Mouse (Mus musculus): ENCODE data around the gene Mon1a. TPM values are rescaled to one million over a fixed set of nuclear protein-coding genes. Genes with fewer than 3 reads are reported as not detected.

Mon1a gene
- polyA plus RNA-seq, 1 experiment from 2014 or later: 23.4 TPM

GRCm38 (mm10) chr9:107880411-107880810, 7.5 kb upstream of the Mon1a start:
- 65% methylated on average over 4 of the region's 4 CpGs for WGBS
- no peak overlapping the region for H3K4me3 ChIP-seq (ENCODE audit: low read depth, low read length)
- no peak overlapping the region for H3K27ac ChIP-seq (ENCODE audit: low read depth, low read length)
- H3K4me2 ChIP-seq (ENCODE audit: low read depth, low read length): no peak overlapping the region
- no peaks in the 10 kb centered on the region for H3K36me3 ChIP-seq (ENCODE audit: control insufficient read depth, insufficient read depth, low read length)
- no peaks in the 10 kb centered on the region for H3K4me1 ChIP-seq (ENCODE audit: control insufficient read depth, insufficient read depth, low read length)
- no peaks in the 10 kb centered on the region for H3K9me3 ChIP-seq (ENCODE audit: control insufficient read depth, low read length)
- ATAC-seq (ENCODE audit: low read depth): no peak
- no peak overlapping the region for H3K9ac ChIP-seq (replicated peaks; ENCODE audit: low read depth, low read length)
- no peaks in the 10 kb centered on the region for H3K27me3 ChIP-seq (ENCODE audit: control insufficient read depth, insufficient read depth, low read length)

DNA sequence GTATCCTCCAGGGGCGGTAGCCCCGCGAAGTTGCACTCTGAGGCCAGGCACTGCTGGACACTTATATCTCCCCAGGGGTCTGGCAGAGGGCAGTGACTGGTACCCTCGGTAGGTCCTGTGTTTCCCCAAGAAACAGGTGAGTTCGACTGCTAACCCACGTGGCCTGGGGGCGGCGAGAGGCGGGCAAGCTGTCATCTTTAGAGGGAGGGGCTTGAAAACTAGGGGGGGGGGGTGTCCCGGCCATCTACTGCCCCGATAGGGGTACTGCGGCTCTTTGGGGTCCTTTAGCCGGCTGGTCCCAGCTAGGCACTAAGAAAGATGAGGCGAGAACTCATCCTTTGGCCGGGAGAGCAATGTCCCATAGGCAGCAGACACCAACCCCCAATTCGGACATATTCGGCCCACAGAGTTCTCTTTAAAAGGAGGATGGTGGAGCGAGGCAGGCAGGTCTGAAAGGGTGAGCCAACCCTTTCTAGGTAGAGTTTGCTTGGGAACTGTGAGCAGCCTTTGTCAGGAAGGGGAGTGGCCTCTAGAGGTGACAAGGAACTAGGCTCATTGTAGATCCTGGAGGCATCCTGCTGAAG, 408 bp downstream of the Mon1a start:
- Histone ChIP-seq H3K36me3 (ENCODE audit: control insufficient read depth, insufficient read depth, low read length) (no peaks in the 10 kb centered on the region), H3K9me3 (ENCODE audit: control insufficient read depth, low read length) (no peaks in the 10 kb centered on the region), H3K4me1 (ENCODE audit: control insufficient read depth, insufficient read depth, low read length) (peaks cover 5% of the 10 kb centered on the region; the same call in 1 of the 2 replicates), H3K9ac (replicated peaks; ENCODE audit: low read depth, low read length) (peak overlapping the region; percentile 74), H3K27me3 (ENCODE audit: control insufficient read depth, insufficient read depth, low read length) (0 out of 2 replicates have a peak, but pooled peaks cover 3% of the 10 kb centered on the region), H3K4me3 (ENCODE audit: low read depth, low read length) (peak overlapping the region; percentile 84), H3K27ac (ENCODE audit: low read depth, low read length) (peak overlapping the region; percentile 70), H3K4me2 (ENCODE audit: low read depth, low read length) (peak overlapping the region; percentile 64)
- WGBS: under 1% methylated on average over 17 of the region's 18 CpGs
- peak; percentile 76 for ATAC-seq (ENCODE audit: low read depth)

DNA sequence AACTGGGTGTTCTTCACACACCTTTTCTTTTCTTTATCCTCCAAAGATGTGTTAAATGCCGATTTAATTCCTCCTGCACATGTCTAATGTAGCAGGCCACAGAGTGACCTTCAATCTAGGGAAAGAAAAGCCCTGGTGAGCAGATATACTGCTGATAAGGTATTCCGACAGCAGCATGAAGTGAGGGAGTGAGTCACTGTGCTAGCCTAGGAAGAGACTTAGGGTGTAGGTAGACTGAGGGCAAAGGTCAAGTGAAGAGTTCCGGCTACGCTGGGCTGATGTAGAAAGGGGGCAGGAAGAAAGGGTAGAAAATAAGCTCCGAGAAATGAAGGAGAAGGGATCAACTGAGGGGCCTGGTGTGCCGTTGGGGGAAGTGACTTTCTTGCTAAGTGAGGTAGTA, 2.3 kb downstream of the Mon1a start:
- Histone ChIP-seq H3K9me3 (ENCODE audit: control insufficient read depth, low read length) (no peaks in the 10 kb centered on the region), H3K4me2 (ENCODE audit: low read depth, low read length) (no peak overlapping the region), H3K9ac (replicated peaks; ENCODE audit: low read depth, low read length) (no peak overlapping the region), H3K4me1 (ENCODE audit: control insufficient read depth, insufficient read depth, low read length) (peaks cover 5% of the 10 kb centered on the region; the same call in 1 of the 2 replicates), H3K27me3 (ENCODE audit: control insufficient read depth, insufficient read depth, low read length) (0 out of 2 replicates have a peak, but pooled peaks cover 3% of the 10 kb centered on the region), H3K4me3 (ENCODE audit: low read depth, low read length) (no peak overlapping the region), H3K36me3 (ENCODE audit: control insufficient read depth, insufficient read depth, low read length) (no peaks in the 10 kb centered on the region), H3K27ac (ENCODE audit: low read depth, low read length) (no peak overlapping the region)
- no peak for ATAC-seq (ENCODE audit: low read depth)
- WGBS: 88% methylated on average over 6 of the region's 6 CpGs

GRCm38 (mm10) chr9:107891023-107891422, 3.1 kb downstream of the Mon1a start:
- Histone ChIP-seq H3K4me1 (ENCODE audit: control insufficient read depth, insufficient read depth, low read length) (peaks cover 5% of the 10 kb centered on the region; the same call in 1 of the 2 replicates), H3K36me3 (ENCODE audit: control insufficient read depth, insufficient read depth, low read length) (no peaks in the 10 kb centered on the region), H3K4me2 (ENCODE audit: low read depth, low read length) (no peak overlapping the region), H3K4me3 (ENCODE audit: low read depth, low read length) (no peak overlapping the region), H3K27me3 (ENCODE audit: control insufficient read depth, insufficient read depth, low read length) (0 out of 2 replicates have a peak, but pooled peaks cover 3% of the 10 kb centered on the region), H3K27ac (ENCODE audit: low read depth, low read length) (no peak overlapping the region), H3K9me3 (ENCODE audit: control insufficient read depth, low read length) (no peaks in the 10 kb centered on the region), H3K9ac (replicated peaks; ENCODE audit: low read depth, low read length) (no peak overlapping the region)
- ATAC-seq (ENCODE audit: low read depth): no peak
- 97% methylated on average over 1 of the region's 1 CpGs for WGBS

DNA sequence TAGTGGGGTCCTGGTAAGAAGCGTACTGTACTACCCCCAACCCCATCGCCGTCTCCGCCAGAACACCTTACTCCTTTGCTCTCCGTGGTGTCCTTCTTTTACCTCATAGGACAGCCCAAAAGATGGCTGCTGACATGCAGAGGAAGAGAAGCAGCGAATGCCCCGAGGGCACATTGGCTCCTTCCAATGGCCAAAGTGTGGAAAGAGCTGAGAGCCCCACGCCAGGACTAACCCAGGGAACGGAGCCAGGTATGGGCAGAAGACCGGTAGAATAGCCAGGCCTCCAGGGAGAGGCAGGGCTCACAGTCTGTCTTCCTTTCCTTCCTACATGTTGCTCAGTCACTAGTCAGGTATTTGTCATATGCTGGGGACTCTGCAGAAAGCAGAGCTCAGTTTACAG, 10.6 kb downstream of the Mon1a start:
- H3K4me3 ChIP-seq (ENCODE audit: low read depth, low read length): no peak overlapping the region
- no peak overlapping the region for H3K9ac ChIP-seq (replicated peaks; ENCODE audit: low read depth, low read length)
- H3K27ac ChIP-seq (ENCODE audit: low read depth, low read length): no peak overlapping the region
- no peak overlapping the region for H3K4me2 ChIP-seq (ENCODE audit: low read depth, low read length)
- peaks cover 11% of the 10 kb centered on the region for H3K36me3 ChIP-seq (ENCODE audit: control insufficient read depth, insufficient read depth, low read length)
- no peak for ATAC-seq (ENCODE audit: low read depth)
- H3K9me3 ChIP-seq (ENCODE audit: control insufficient read depth, low read length): no peaks in the 10 kb centered on the region
- 86% methylated on average over 10 of the region's 10 CpGs for WGBS
- peaks cover 3% of the 10 kb centered on the region; the same call in 1 of the 2 replicates for H3K27me3 ChIP-seq (ENCODE audit: control insufficient read depth, insufficient read depth, low read length)
- H3K4me1 ChIP-seq (ENCODE audit: control insufficient read depth, insufficient read depth, low read length): peaks cover 7% of the 10 kb centered on the region; the same call in 1 of the 2 replicates

DNA sequence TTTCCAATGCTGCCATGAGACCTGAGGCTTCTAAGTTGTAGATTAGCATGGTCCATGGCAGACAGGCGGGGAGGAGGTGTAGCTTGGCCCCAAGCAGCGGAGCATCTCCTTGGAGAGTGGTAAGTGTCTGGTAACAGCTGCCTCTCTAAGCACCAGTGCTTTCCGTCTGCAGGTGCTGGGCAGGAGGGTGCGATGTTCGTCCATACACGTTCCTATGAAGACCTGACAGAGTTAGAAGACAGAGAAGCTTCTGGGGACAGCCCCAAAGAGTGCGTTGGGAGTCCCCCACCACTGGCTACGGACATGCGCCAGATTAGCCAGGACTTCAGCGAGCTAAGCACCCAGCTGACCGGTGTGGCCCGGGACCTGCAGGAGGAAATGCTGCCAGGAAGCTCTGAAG, 11.9 kb downstream of the Mon1a start:
- 84% methylated on average over 12 of the region's 12 CpGs for WGBS
- ATAC-seq (ENCODE audit: low read depth): no peak
- Histone ChIP-seq H3K27me3 (ENCODE audit: control insufficient read depth, insufficient read depth, low read length) (peaks cover 3% of the 10 kb centered on the region; the same call in 1 of the 2 replicates), H3K4me3 (ENCODE audit: low read depth, low read length) (no peak overlapping the region), H3K4me1 (ENCODE audit: control insufficient read depth, insufficient read depth, low read length) (peaks cover 7% of the 10 kb centered on the region; the same call in 1 of the 2 replicates), H3K27ac (ENCODE audit: low read depth, low read length) (no peak overlapping the region), H3K9ac (replicated peaks; ENCODE audit: low read depth, low read length) (no peak overlapping the region), H3K9me3 (ENCODE audit: control insufficient read depth, low read length) (no peaks in the 10 kb centered on the region), H3K4me2 (ENCODE audit: low read depth, low read length) (no peak overlapping the region), H3K36me3 (ENCODE audit: control insufficient read depth, insufficient read depth, low read length) (peaks cover 11% of the 10 kb centered on the region)

DNA sequence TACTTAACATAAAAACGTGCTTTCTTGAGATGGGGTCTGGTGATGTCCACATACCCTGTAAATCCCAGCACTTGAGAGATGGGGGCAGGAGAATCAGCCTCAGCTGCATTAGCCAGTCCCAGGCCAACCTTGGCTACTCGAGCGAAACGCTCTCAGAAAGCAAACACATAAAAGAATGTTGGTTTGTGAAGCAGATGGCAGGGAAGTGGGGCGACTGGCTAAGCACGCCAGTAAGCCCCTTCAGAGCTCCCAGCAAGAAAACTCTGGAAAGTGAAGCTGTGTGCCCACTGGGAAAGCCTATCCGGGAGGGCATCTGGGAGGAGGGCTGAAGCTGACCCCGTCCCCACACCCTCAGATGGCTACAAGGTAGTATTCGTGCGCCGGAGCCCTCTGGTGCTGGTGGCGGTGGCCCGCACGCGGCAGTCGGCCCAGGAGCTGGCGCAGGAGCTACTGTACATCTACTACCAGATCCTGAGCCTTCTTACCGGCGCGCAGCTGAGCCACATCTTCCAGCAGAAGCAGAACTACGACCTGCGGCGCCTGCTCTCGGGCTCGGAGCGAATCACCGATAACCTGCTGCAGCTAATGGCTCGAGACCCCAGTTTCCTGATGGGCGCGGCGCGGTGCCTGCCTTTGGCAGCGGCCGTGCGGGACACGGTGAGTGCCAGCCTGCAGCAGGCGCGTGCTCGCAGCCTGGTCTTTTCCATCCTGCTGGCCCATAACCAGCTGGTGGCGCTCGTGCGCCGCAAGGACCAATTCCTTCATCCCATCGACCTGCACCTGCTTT, 13.1 kb downstream of the Mon1a start:
- peaks cover 11% of the 10 kb centered on the region for H3K36me3 ChIP-seq (ENCODE audit: control insufficient read depth, insufficient read depth, low read length)
- H3K4me2 ChIP-seq (ENCODE audit: low read depth, low read length): peak overlapping the region; percentile 56
- H3K4me3 ChIP-seq (ENCODE audit: low read depth, low read length): peak overlapping the region; percentile 27
- WGBS: 4% methylated on average over 44 of the region's 44 CpGs
- peak; percentile 35; the same call in 1 of the 2 replicates for ATAC-seq (ENCODE audit: low read depth)
- no peaks in the 10 kb centered on the region for H3K9me3 ChIP-seq (ENCODE audit: control insufficient read depth, low read length)
- H3K27me3 ChIP-seq (ENCODE audit: control insufficient read depth, insufficient read depth, low read length): peaks cover 3% of the 10 kb centered on the region; the same call in 1 of the 2 replicates
- peaks cover 7% of the 10 kb centered on the region; the same call in 1 of the 2 replicates for H3K4me1 ChIP-seq (ENCODE audit: control insufficient read depth, insufficient read depth, low read length)
- peak overlapping the region; percentile 42; the same call in 1 of the 2 replicates for H3K9ac ChIP-seq (replicated peaks; ENCODE audit: low read depth, low read length)
- H3K27ac ChIP-seq (ENCODE audit: low read depth, low read length): no peak overlapping the region

GRCm38 (mm10) chr9:107901627-107901914, 13.6 kb downstream of the Mon1a start:
- peak overlapping the region; percentile 27; the same call in 1 of the 2 replicates for H3K4me3 ChIP-seq (ENCODE audit: low read depth, low read length)

GRCm38 (mm10) chr9:107904726-107905125, 16.8 kb downstream of the Mon1a start:
- Histone ChIP-seq H3K4me2 (ENCODE audit: low read depth, low read length) (no peak overlapping the region), H3K36me3 (ENCODE audit: control insufficient read depth, insufficient read depth, low read length) (peaks cover 6% of the 10 kb centered on the region), H3K9me3 (ENCODE audit: control insufficient read depth, low read length) (no peaks in the 10 kb centered on the region), H3K9ac (replicated peaks; ENCODE audit: low read depth, low read length) (no peak overlapping the region), H3K27ac (ENCODE audit: low read depth, low read length) (no peak overlapping the region), H3K4me1 (ENCODE audit: control insufficient read depth, insufficient read depth, low read length) (peaks cover 10% of the 10 kb centered on the region; the same call in 1 of the 2 replicates), H3K4me3 (ENCODE audit: low read depth, low read length) (no peak overlapping the region), H3K27me3 (ENCODE audit: control insufficient read depth, insufficient read depth, low read length) (peaks cover 3% of the 10 kb centered on the region; the same call in 1 of the 2 replicates)
- ATAC-seq (ENCODE audit: low read depth): peak; percentile 11; the same call in 1 of the 2 replicates
- WGBS: 6% methylated on average over 4 of the region's 4 CpGs

More at GRCm38 (mm10) chr9:107901627-107901914, 13.6 kb downstream of the Mon1a start:
- Histone ChIP-seq H3K4me2 (ENCODE audit: low read depth, low read length) (peak overlapping the region; percentile 56), H3K36me3 (ENCODE audit: control insufficient read depth, insufficient read depth, low read length) (peaks cover 11% of the 10 kb centered on the region), H3K4me1 (ENCODE audit: control insufficient read depth, insufficient read depth, low read length) (peaks cover 8% of the 10 kb centered on the region; the same call in 1 of the 2 replicates), H3K27ac (ENCODE audit: low read depth, low read length) (no peak overlapping the region), H3K9ac (replicated peaks; ENCODE audit: low read depth, low read length) (peak overlapping the region; percentile 42; the same call in 1 of the 2 replicates), H3K9me3 (ENCODE audit: control insufficient read depth, low read length) (no peaks in the 10 kb centered on the region), H3K27me3 (ENCODE audit: control insufficient read depth, insufficient read depth, low read length) (peaks cover 3% of the 10 kb centered on the region; the same call in 1 of the 2 replicates)
- ATAC-seq (ENCODE audit: low read depth): no peak
- WGBS: 9% methylated on average over 17 of the region's 17 CpGs

All from neural tube, embryonic 14.5 days (tissue).